Mouse (Mus musculus) kidney, postnatal 0 days (tissue): ENCODE measurements at regions not wholly inside any gene's neighbourhood (a gene's known extent, or its start where the extent isn't known, plus 50 kb on each side); places are given as distances from the start of the nearest gene placed in this dataset.

Source experiments
- ATAC-seq: fragments of 200-750 bp; cut with Nextera tagmentation; replicated peaks from 2 replicates; pipeline ENCODE4 v1.8.0; 2017; ENCODE audit warnings: low read depth, moderate number of reproducible peaks, moderate TSS enrichment, moderate library complexity; ENCODE audit not compliant: low FRiP score
- DNase-seq: peaks from one replicate; pipeline ENCODE4 v3.0.0-alpha.2; 2016; ENCODE audit warnings: low spot score
- H3K27ac ChIP-seq: fragments of 300-500 bp; sonication (generic); 2 replicates; pipeline ENCODE4 v1.5.1; 2014; ENCODE audit warnings: mild to moderate bottlenecking
- H3K27me3 ChIP-seq: fragments of 300-500 bp; sonication (generic); 2 replicates; pipeline ENCODE4 v1.6.1; 2014; ENCODE audit warnings: low read length, mixed read lengths; ENCODE audit not compliant: insufficient read depth
- H3K36me3 ChIP-seq: fragments of 300-500 bp; sonication (generic); 2 replicates; pipeline ENCODE4 v1.6.1; 2014; ENCODE audit warnings: low read length, mixed read lengths; ENCODE audit not compliant: insufficient read depth
- H3K4me1 ChIP-seq: fragments of 300-500 bp; sonication (generic); replicated peaks from 2 replicates; pipeline ENCODE4 v1.6.1; 2014; ENCODE audit warnings: antibody characterized with exemption, low read length, mixed read lengths; ENCODE audit not compliant: insufficient read depth
- H3K4me2 ChIP-seq: fragments of 300-500 bp; sonication (generic); 2 replicates; pipeline ENCODE4 v1.6.1; 2014; ENCODE audit warnings: mild to moderate bottlenecking, low read length, moderate library complexity, mixed read lengths
- H3K4me3 ChIP-seq: fragments of 300-500 bp; sonication (generic); replicated peaks from 2 replicates; pipeline ENCODE4 v1.5.1; 2014; ENCODE audit warnings: low read depth, low read length
- H3K9ac ChIP-seq: fragments of 300-500 bp; sonication (generic); 2 replicates; pipeline ENCODE4 v1.6.1; 2014; ENCODE audit warnings: low read depth, low read length
- H3K9me3 ChIP-seq: fragments of 300-500 bp; sonication (generic); replicated peaks from 2 replicates; pipeline ENCODE4 v1.6.1; 2016; ENCODE audit warnings: low read length, inconsistent platforms, mixed read lengths
- CTCF ChIP-seq: IDR thresholded peaks from 2 replicates; pipeline ENCODE4 v1.5.1; 2016; ENCODE audit warnings: antibody characterized with exemption, low read depth, mild to moderate bottlenecking, moderate library complexity
- WGBS: fragments of 180-500 bp; shearing (Covaris S2); extraction: QIAGEN DNeasy Blood & Tissue Kit; methylation state at CpG from one replicate; pipeline ENCODE4 v1.1.7; 2014; 5-methylcytosine and 5-hydroxymethylcytosine counted together

DNA sequence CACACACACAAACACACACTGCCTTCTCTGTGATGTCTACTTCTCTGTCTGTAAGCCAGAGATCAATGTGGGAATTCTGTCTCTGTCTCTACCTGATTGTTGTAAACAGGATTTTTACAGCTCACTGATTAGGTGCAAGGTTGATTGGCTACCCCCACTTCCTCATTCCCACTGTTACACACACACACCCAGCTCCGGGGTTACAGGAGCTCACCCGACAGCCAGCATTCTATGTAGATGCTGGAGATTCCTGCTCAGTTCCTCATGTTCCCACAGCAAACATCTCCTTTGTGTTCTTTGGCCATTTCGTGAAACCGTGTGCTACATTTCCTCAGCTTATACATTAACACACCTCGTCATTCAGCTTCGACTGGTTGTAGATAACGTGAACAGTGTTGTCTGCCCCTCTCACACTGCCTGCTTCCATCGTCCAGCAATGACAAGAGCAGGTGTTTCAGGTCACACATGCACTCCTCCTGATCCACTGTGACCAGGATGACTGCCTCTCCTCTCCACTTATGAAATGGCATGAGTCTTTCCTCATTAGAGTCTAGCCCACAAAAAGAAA, 546.6 kb downstream of the Slc16a7 start:
- Histone ChIP-seq H3K9me3 (no peaks in the 10 kb centered on the region), H3K27ac (no peak overlapping the region), H3K36me3 (no peaks in the 10 kb centered on the region), H3K9ac (no peak overlapping the region), H3K27me3 (no peaks in the 10 kb centered on the region), H3K4me1 (no peaks in the 10 kb centered on the region), H3K4me3 (no peak overlapping the region), H3K4me2 (no peak overlapping the region)
- TF ChIP-seq CTCF = no peak
- DNase-seq (peak; percentile 2), ATAC-seq (0 out of 2 replicates have a peak, but pooled peaks have one; percentile 49)
- WGBS = 34% methylated on average over 8 of the region's 8 CpGs

DNA sequence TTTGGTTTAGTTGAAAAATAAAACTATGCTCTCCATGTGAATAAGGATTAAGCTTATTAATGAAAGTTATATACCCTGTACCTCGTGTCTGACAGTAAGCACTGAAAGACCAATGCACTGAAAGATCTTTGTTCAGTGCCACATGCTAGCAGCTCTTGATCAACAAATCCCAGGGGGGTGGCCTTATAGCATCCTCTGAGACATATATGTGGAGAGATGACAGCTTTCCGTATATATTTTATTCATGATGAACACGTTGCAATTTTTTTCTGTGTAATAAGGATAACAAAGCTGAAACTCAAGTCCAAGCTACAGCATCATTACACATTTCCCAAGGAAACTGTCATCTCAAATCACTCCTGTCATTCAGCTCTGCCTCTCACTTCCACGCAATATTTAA, 555.3 kb downstream of the Slc16a7 start:
- WGBS = 87% methylated on average over 4 of the region's 4 CpGs
- H3K4me3 ChIP-seq = no peak overlapping the region
- H3K9me3 ChIP-seq = no peaks in the 10 kb centered on the region
- DNase-seq (no peak), ATAC-seq (no peak)
- H3K36me3 ChIP-seq = no peaks in the 10 kb centered on the region
- no peaks in the 10 kb centered on the region for H3K4me1 ChIP-seq
- H3K27ac ChIP-seq = no peak overlapping the region
- no peaks in the 10 kb centered on the region for H3K27me3 ChIP-seq
- no peak overlapping the region for H3K4me2 ChIP-seq
- H3K9ac ChIP-seq = no peak overlapping the region
- no peak for TF ChIP-seq CTCF

DNA sequence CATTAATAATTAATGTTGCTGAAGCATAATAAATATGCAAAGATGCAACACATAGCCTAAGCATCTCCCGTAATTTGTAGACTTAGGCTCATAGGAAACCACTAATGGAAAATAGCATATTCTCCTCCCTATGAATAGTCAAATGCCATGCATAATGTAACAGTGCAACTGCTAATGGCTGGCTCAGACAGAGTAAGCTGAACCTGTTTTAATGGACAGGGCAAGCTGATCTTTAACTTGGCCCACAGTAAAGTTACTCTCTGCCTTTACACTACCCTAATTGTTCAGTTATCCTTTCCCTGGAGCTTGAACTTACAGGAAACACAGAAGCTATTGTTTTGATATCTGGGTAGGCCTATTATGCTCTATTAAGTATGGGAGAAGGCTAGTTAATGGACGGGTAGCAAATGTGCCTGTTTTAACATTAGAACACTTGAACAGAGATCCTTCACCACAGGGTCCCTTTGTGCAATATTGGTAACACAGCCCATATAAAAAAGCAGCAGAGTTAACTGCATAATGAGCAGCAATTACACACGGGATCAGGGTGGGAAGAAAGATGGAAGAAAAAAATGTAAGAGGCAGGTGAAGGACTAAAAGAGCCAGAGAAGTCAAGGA, 585.2 kb downstream of the Slc16a7 start:
- Histone ChIP-seq H3K4me1 (no peaks in the 10 kb centered on the region), H3K27ac (no peak overlapping the region), H3K9me3 (no peaks in the 10 kb centered on the region), H3K4me2 (no peak overlapping the region), H3K36me3 (no peaks in the 10 kb centered on the region), H3K9ac (no peak overlapping the region), H3K27me3 (no peaks in the 10 kb centered on the region), H3K4me3 (no peak overlapping the region)
- no peak for TF ChIP-seq CTCF
- no peak for DNase-seq
- no peak for ATAC-seq
- WGBS = 60% methylated on average over 3 of the region's 3 CpGs
